Mouse (Mus musculus): ENCODE results near the gene Lrrc4.

Lrrc4 gene

DNA sequence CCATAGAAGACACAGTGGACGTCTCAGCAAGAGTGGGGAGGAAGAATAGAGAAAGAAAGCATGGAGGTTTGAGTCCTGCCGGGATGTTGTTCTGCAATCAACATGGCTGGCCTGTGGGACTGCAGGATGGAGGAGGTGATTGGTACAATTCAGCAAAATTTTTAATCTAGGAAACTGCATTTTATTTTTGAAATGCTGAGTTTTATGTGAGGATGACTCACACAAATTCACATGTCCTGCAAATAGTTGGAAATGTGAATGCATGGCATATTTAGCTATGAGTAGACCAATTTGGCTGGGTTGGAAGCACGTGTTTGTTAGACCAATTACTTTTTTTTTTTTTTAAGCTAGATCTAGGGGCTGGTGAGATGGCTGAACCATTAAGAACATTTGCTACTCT lies 134.3 kb downstream of the Lrrc4 start:
- Histone ChIP-seq H3K27me3 (ENCODE audit: insufficient read depth, low read length) (no peaks in the 10 kb centered on the region), H3K36me3 (ENCODE audit: insufficient read depth, low read length) (peaks cover 20% of the 10 kb centered on the region), H3K9me3 (ENCODE audit: low read length) (no peaks in the 10 kb centered on the region), H3K4me3 (replicated peaks; ENCODE audit: low read length) (no peak overlapping the region), H3K4me1 (replicated peaks; ENCODE audit: low read depth, low read length) (peaks cover 5% of the 10 kb centered on the region; the same call in 1 of the 2 replicates)
- TF ChIP-seq POU5F1 (IDR thresholded peaks at IDR 0.05; ENCODE audit: borderline replicate concordance, low read length) (no peak), CTCF (conservative IDR thresholded peaks at IDR 0.05; ENCODE audit: low read length) (no peak), NANOG (IDR thresholded peaks at IDR 0.05; ENCODE audit: borderline replicate concordance, low read length) (no peak)

DNA sequence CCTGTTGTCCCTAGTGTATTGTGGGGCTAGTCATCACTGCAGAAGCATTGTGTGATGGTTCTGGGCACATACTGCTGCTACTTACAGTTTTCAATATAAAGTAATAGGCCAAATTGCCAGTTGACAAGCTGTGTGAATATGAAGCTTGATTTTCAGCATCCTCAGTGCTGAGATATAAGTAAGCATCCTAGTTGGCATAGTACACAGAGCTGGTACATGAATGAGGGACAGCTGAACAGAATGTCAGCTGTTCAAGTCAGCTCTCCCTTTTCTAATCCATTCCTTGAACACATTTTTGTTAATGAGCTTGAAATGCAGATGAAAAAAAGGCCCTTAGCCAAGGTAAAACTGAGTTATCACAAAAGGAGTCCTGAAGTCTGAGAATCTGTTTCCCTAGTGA lies 138.9 kb downstream of the Lrrc4 start:
- Histone ChIP-seq H3K4me1 (replicated peaks; ENCODE audit: low read depth, low read length) (0 out of 2 replicates have a peak, but pooled peaks cover 5% of the 10 kb centered on the region), H3K4me3 (replicated peaks; ENCODE audit: low read length) (no peak overlapping the region), H3K27me3 (ENCODE audit: insufficient read depth, low read length) (no peaks in the 10 kb centered on the region), H3K36me3 (ENCODE audit: insufficient read depth, low read length) (peaks cover 15% of the 10 kb centered on the region), H3K9me3 (ENCODE audit: low read length) (no peaks in the 10 kb centered on the region)
- TF ChIP-seq NANOG (IDR thresholded peaks at IDR 0.05; ENCODE audit: borderline replicate concordance, low read length) = no peak
- no peak for TF ChIP-seq POU5F1 (IDR thresholded peaks at IDR 0.05; ENCODE audit: borderline replicate concordance, low read length)
- TF ChIP-seq CTCF (conservative IDR thresholded peaks at IDR 0.05; ENCODE audit: low read length) = no peak

DNA sequence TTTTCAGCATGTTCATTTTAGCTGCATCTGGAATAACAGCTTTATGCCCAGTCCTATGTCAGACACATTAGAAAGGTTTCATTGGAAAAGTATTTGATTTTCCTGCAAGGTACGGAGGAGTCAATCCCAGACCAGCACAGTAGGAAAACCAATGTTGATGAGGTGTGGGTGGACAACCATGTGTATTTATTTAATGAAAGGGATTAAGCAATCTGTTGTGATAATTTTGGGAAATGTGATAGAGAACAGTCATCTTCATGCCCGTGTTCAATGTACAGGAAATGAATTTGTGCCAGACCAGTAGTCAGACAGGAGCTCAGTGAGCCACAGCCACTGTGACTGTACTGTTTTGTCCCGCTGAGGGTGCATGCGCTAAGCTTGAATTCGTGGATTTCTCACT lies 143.8 kb downstream of the Lrrc4 start:
- Histone ChIP-seq H3K27me3 (ENCODE audit: insufficient read depth, low read length) (no peaks in the 10 kb centered on the region), H3K9me3 (ENCODE audit: low read length) (no peaks in the 10 kb centered on the region), H3K4me1 (replicated peaks; ENCODE audit: low read depth, low read length) (no peaks in the 10 kb centered on the region), H3K36me3 (ENCODE audit: insufficient read depth, low read length) (no peaks in the 10 kb centered on the region), H3K4me3 (replicated peaks; ENCODE audit: low read length) (no peak overlapping the region)
- TF ChIP-seq POU5F1 (IDR thresholded peaks at IDR 0.05; ENCODE audit: borderline replicate concordance, low read length) (no peak), NANOG (IDR thresholded peaks at IDR 0.05; ENCODE audit: borderline replicate concordance, low read length) (no peak), CTCF (conservative IDR thresholded peaks at IDR 0.05; ENCODE audit: low read length) (no peak)

DNA sequence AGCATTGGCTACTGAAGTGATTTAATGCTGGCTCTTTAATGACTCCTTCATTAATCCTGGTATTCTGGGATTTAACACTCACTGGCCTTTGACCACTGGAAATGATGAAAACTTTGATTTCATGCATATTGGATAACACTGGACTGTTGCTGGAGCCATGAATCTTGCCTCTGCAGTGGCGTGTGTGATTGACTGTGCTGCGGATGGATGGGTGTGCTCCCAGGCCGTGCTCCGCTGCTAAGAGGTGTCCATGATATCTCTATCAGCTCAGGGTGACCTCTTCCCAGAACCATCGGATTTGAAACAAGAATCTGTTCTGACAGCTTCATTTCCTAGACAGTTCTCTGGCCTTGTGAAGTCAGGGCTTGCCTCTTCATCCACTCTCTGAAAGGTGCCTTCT lies 145.8 kb downstream of the Lrrc4 start:
- H3K36me3 ChIP-seq (ENCODE audit: insufficient read depth, low read length) = no peaks in the 10 kb centered on the region
- no peak for TF ChIP-seq POU5F1 (IDR thresholded peaks at IDR 0.05; ENCODE audit: borderline replicate concordance, low read length)
- TF ChIP-seq NANOG (IDR thresholded peaks at IDR 0.05; ENCODE audit: borderline replicate concordance, low read length) = no peak
- TF ChIP-seq CTCF (conservative IDR thresholded peaks at IDR 0.05; ENCODE audit: low read length) = no peak
- H3K4me1 ChIP-seq (replicated peaks; ENCODE audit: low read depth, low read length) = no peaks in the 10 kb centered on the region
- H3K4me3 ChIP-seq (replicated peaks; ENCODE audit: low read length) = no peak overlapping the region
- H3K9me3 ChIP-seq (ENCODE audit: low read length) = no peaks in the 10 kb centered on the region
- no peaks in the 10 kb centered on the region for H3K27me3 ChIP-seq (ENCODE audit: insufficient read depth, low read length)

GRCm38 (mm10) chr6:28685052-28685451 lies 146.5 kb downstream of the Lrrc4 start:
- no peaks in the 10 kb centered on the region for H3K4me1 ChIP-seq (replicated peaks; ENCODE audit: low read depth, low read length)
- H3K4me3 ChIP-seq (replicated peaks; ENCODE audit: low read length) = no peak overlapping the region
- H3K27me3 ChIP-seq (ENCODE audit: insufficient read depth, low read length) = no peaks in the 10 kb centered on the region
- TF ChIP-seq POU5F1 (IDR thresholded peaks at IDR 0.05; ENCODE audit: borderline replicate concordance, low read length) = no peak
- TF ChIP-seq NANOG (IDR thresholded peaks at IDR 0.05; ENCODE audit: borderline replicate concordance, low read length) = no peak
- TF ChIP-seq CTCF (conservative IDR thresholded peaks at IDR 0.05; ENCODE audit: low read length) = no peak
- H3K36me3 ChIP-seq (ENCODE audit: insufficient read depth, low read length) = no peaks in the 10 kb centered on the region
- H3K9me3 ChIP-seq (ENCODE audit: low read length) = no peaks in the 10 kb centered on the region

DNA sequence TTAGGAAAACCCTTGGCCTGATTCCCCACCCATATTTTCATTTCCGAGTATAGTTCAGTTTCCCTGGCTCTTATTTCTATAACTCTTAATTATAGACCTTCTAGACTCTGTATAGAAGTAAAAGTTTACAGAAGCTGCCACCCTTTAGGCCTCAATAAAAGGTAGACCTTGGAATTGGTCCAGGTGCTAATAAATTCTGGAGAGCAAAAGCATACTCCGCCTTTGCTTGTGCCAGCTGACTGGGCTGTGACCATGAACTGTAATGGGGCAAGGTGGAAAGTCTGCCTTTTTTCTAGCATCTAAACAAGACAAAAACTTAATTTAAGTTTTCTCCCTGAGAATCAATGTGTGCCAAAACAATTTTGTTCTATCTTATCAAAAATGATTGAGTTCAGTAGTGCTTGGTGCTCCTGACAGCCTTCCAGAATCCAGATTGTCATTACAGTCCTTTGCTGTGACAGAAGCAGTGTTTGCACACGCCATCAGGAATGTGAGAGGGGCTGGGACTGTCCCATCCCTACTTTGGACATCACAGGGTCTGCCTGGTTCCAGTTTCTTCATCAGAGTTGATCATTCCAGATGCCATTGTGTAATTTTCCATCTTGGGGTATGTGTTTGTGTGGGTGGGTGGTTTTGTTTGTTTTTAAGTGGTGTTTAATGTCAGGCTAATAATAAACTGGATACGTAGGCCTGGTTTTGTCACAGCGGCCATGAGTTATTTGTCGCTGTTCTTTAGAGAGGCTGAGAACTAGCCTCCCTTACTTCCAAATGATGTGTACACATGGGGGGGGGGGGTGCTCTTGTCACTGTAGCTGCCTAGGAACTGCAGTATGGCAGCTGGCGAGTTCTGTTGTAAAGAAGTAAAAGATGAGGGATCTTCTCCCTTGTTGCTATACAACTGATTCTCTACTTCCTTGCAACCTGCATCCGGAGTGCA lies 149.8 kb downstream of the Lrrc4 start:
- Histone ChIP-seq H3K9me3 (ENCODE audit: low read length) (no peaks in the 10 kb centered on the region), H3K36me3 (ENCODE audit: insufficient read depth, low read length) (peaks cover 6% of the 10 kb centered on the region; the same call in 1 of the 2 replicates), H3K4me3 (replicated peaks; ENCODE audit: low read length) (no peak overlapping the region), H3K4me1 (replicated peaks; ENCODE audit: low read depth, low read length) (no peaks in the 10 kb centered on the region), H3K27me3 (ENCODE audit: insufficient read depth, low read length) (no peaks in the 10 kb centered on the region)
- TF ChIP-seq POU5F1 (IDR thresholded peaks at IDR 0.05; ENCODE audit: borderline replicate concordance, low read length) (no peak), NANOG (IDR thresholded peaks at IDR 0.05; ENCODE audit: borderline replicate concordance, low read length) (no peak), CTCF (conservative IDR thresholded peaks at IDR 0.05; ENCODE audit: low read length) (no peak)

DNA sequence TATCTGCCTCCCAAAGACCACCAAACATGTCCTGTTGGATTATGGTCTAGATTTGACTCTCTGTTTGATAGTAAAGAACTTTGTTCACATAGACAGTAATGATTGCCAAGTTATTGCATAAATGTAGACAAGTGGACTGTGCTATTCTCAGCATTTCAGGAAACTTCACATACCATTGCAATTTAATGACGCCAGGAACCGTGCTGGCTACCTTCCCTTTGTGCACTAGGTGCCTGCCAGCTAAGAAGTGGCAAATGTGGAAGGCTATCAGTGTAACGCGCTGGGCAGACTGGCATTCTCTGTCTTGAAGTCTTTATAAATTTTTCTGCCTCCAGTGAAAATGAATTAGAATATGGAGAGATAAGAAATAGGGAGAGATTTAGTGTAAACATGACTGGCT lies 151.0 kb downstream of the Lrrc4 start:
- no peak overlapping the region for H3K4me3 ChIP-seq (replicated peaks; ENCODE audit: low read length)
- H3K4me1 ChIP-seq (replicated peaks; ENCODE audit: low read depth, low read length) = no peaks in the 10 kb centered on the region
- TF ChIP-seq POU5F1 (IDR thresholded peaks at IDR 0.05; ENCODE audit: borderline replicate concordance, low read length) (no peak), NANOG (IDR thresholded peaks at IDR 0.05; ENCODE audit: borderline replicate concordance, low read length) (no peak), CTCF (conservative IDR thresholded peaks at IDR 0.05; ENCODE audit: low read length) (no peak)
- H3K27me3 ChIP-seq (ENCODE audit: insufficient read depth, low read length) = no peaks in the 10 kb centered on the region
- H3K36me3 ChIP-seq (ENCODE audit: insufficient read depth, low read length) = peaks cover 6% of the 10 kb centered on the region; the same call in 1 of the 2 replicates
- H3K9me3 ChIP-seq (ENCODE audit: low read length) = no peaks in the 10 kb centered on the region

DNA sequence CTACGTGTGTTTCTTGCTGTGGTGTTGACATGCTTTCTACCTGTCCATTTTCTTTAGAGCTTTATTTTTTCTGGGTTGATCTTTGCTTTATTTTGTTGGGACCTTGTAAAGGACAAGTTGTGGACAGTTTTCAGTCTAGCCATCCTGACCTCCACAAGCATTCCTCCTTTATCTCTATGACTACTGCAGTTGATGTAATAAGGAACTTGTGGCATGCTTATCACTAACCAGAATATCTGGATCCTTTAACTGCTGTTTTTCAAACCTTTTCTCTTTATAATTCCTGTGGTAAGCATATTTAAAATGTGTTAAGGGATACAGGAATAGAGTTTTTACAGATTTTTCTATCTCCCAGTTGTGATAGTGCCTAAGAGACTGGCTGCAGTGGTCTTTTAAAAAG lies 152.7 kb downstream of the Lrrc4 start:
- TF ChIP-seq CTCF (conservative IDR thresholded peaks at IDR 0.05; ENCODE audit: low read length) (no peak), NANOG (IDR thresholded peaks at IDR 0.05; ENCODE audit: borderline replicate concordance, low read length) (no peak), POU5F1 (IDR thresholded peaks at IDR 0.05; ENCODE audit: borderline replicate concordance, low read length) (no peak)
- H3K4me3 ChIP-seq (replicated peaks; ENCODE audit: low read length) = no peak overlapping the region

More for the DNA sequence above, 152.7 kb downstream of the Lrrc4 start:
- Histone ChIP-seq H3K9me3 (ENCODE audit: low read length) (no peaks in the 10 kb centered on the region), H3K4me1 (replicated peaks; ENCODE audit: low read depth, low read length) (no peaks in the 10 kb centered on the region), H3K27me3 (ENCODE audit: insufficient read depth, low read length) (no peaks in the 10 kb centered on the region), H3K36me3 (ENCODE audit: insufficient read depth, low read length) (peaks cover 6% of the 10 kb centered on the region; the same call in 1 of the 2 replicates)
